Mouse (Mus musculus) hindbrain, postnatal 0 days (tissue): ENCODE results near the gene Ogfod2. TPM values are rescaled to one million over a fixed set of nuclear protein-coding genes. Genes with fewer than 3 reads are reported as not detected.

Experiments
- ATAC-seq: fragments of 200-750 bp; cut with Nextera tagmentation; 2 replicates; pipeline ENCODE4 v1.8.0; 2017; ENCODE audit warnings: mild to moderate bottlenecking, moderate TSS enrichment, moderate library complexity
- DNase-seq: peaks from one replicate; pipeline ENCODE4 v3.0.0-alpha.2; 2015; ENCODE audit warnings: low spot score
- H3K27ac ChIP-seq: fragments of 300-500 bp; sonication (generic); 2 replicates; pipeline ENCODE4 v1.5.1; 2014; ENCODE audit warnings: mild to moderate bottlenecking
- H3K27me3 ChIP-seq: fragments of 300-500 bp; sonication (generic); 2 replicates; pipeline ENCODE4 v1.6.1; 2014; ENCODE audit warnings: low read length, mixed read lengths; ENCODE audit not compliant: insufficient read depth
- H3K36me3 ChIP-seq: fragments of 300-500 bp; sonication (generic); 2 replicates; pipeline ENCODE4 v1.6.1; 2014; ENCODE audit warnings: low read length, mixed read lengths; ENCODE audit not compliant: insufficient read depth
- H3K4me1 ChIP-seq: fragments of 300-500 bp; sonication (generic); 2 replicates; pipeline ENCODE4 v1.6.1; 2014; ENCODE audit warnings: antibody characterized with exemption, low read length, mixed read lengths; ENCODE audit not compliant: insufficient read depth
- H3K4me2 ChIP-seq: fragments of 300-500 bp; sonication (generic); 2 replicates; pipeline ENCODE4 v1.6.1; 2014; ENCODE audit warnings: low read depth, mild to moderate bottlenecking, low read length, moderate library complexity, mixed read lengths
- H3K4me3 ChIP-seq: fragments of 300-500 bp; sonication (generic); 2 replicates; pipeline ENCODE4 v1.5.1; 2014; ENCODE audit warnings: low read length
- H3K9ac ChIP-seq: fragments of 300-500 bp; sonication (generic); replicated peaks from 2 replicates; pipeline ENCODE4 v1.6.1; 2014; ENCODE audit warnings: mild to moderate bottlenecking, low read length, moderate library complexity, mixed read lengths
- H3K9me3 ChIP-seq: fragments of 300-500 bp; sonication (generic); 2 replicates; pipeline ENCODE4 v1.6.1; 2016; ENCODE audit warnings: low read length, mixed read lengths
- CTCF ChIP-seq: IDR thresholded peaks from 2 replicates; pipeline ENCODE4 v1.5.1; 2016; ENCODE audit warnings: antibody characterized with exemption, control low read depth, low read depth
- WGBS: fragments of 180-500 bp; shearing (Covaris S2); extraction: QIAGEN DNeasy Blood & Tissue Kit; methylation state at CpG from one replicate; pipeline ENCODE4 v1.1.7; 2014; 5-methylcytosine and 5-hydroxymethylcytosine counted together
- polyA plus RNA-seq: library from polyadenylated mRNA; unstranded; fragments of >200 nt; fragmentation: Nextera tagmentation; extraction: Ambion mirVana; gene quantifications from 2 replicates; pipeline ENCODE4 v1.2.1, GENCODE M21; 2015
- total RNA-seq: library from RNA; depleted of rRNA; stranded (reverse); fragments of >200 nt; gene quantifications from 2 replicates; pipeline ENCODE4 v1.2.3, GENCODE M21; 2014; rRNA removed

The Ogfod2 gene
- total and polyA plus RNA-seq, 2 experiments from 2014 or later = 38.2 to 52.0 TPM

DNA sequence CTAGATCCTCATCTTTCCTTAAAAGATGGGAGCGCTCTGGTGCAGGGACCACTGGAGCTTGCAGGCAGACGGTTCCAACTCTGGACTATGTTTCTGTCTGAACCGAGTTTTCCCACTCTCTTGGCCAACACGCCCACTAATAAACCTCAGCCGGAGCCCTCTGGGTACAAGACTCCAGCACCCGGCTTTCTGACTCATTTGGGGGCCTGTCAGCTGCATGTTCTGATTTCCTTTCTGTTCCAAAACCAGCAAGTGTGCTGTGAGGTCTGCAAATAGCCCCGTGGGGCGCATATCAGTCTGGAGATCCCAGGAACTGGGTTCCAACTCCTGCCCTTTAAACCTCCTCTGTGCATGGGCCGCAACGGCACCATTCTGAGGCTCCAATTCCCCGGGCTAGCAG is 51.3 kb downstream of the Ogfod2 start:
- no peaks in the 10 kb centered on the region for H3K36me3 ChIP-seq
- H3K4me3 ChIP-seq = no peak overlapping the region
- ATAC-seq (no peak), DNase-seq (no peak)
- no peak overlapping the region for H3K4me2 ChIP-seq
- peaks cover 39% of the 10 kb centered on the region for H3K4me1 ChIP-seq
- no peak for TF ChIP-seq CTCF
- no peak overlapping the region for H3K27ac ChIP-seq
- no peaks in the 10 kb centered on the region for H3K27me3 ChIP-seq
- no peaks in the 10 kb centered on the region for H3K9me3 ChIP-seq
- WGBS = 73% methylated on average over 11 of the region's 11 CpGs
- H3K9ac ChIP-seq = no peak overlapping the region

Other genes with a start within 250 kb of the Ogfod2 start
- gene Hcar2, start 246.8 kb upstream of the Ogfod2 start, total RNA-seq = not detected in 2 replicates
- not detected in 2 replicates for gene Hcar2, start 246.8 kb upstream of the Ogfod2 start, polyA plus RNA-seq
- 0.83 and 1.4 TPM in 2 replicates for gene Hcar1, start 232.3 kb upstream of the Ogfod2 start, total RNA-seq
- 0.63 and 0.88 TPM in 2 replicates for gene Hcar1, start 232.3 kb upstream of the Ogfod2 start, polyA plus RNA-seq
- gene Denr, start 205.1 kb upstream of the Ogfod2 start, total RNA-seq = 12.7 and 16.7 TPM in 2 replicates
- 123 and 136 TPM in 2 replicates for gene Denr, start 205.1 kb upstream of the Ogfod2 start, polyA plus RNA-seq
- gene Gm43518, start 184.9 kb upstream of the Ogfod2 start, total RNA-seq = 0.37 TPM in 1 of 2 replicates, not detected in the other
- gene Gm43518, start 184.9 kb upstream of the Ogfod2 start, polyA plus RNA-seq = 2.2 and 3.2 TPM in 2 replicates
- 1.1 and 2.0 TPM in 2 replicates for gene Ccdc62, start 181.6 kb upstream of the Ogfod2 start, total RNA-seq
- 4.8 and 5.5 TPM in 2 replicates for gene Ccdc62, start 181.6 kb upstream of the Ogfod2 start, polyA plus RNA-seq
- gene Hip1r, start 138.7 kb upstream of the Ogfod2 start, total RNA-seq = 46.9 and 65.5 TPM in 2 replicates
- 32.6 and 33.9 TPM in 2 replicates for gene Hip1r, start 138.7 kb upstream of the Ogfod2 start, polyA plus RNA-seq
- 104 and 110 TPM in 2 replicates for gene Vps37b, start 80.0 kb upstream of the Ogfod2 start, total RNA-seq
- gene Vps37b, start 80.0 kb upstream of the Ogfod2 start, polyA plus RNA-seq = 94.0 and 95.1 TPM in 2 replicates
- gene Abcb9, start 16.5 kb upstream of the Ogfod2 start, total RNA-seq = 69.3 and 71.2 TPM in 2 replicates
- 30.8 and 34.5 TPM in 2 replicates for gene Abcb9, start 16.5 kb upstream of the Ogfod2 start, polyA plus RNA-seq
- gene Arl6ip4, start 3.8 kb downstream of the Ogfod2 start, total RNA-seq = 32.5 and 45.2 TPM in 2 replicates
- gene Arl6ip4, start 3.8 kb downstream of the Ogfod2 start, polyA plus RNA-seq = 115 and 121 TPM in 2 replicates
- 43.9 and 44.1 TPM in 2 replicates for gene Pitpnm2, start 137.5 kb downstream of the Ogfod2 start, total RNA-seq
- gene Pitpnm2, start 137.5 kb downstream of the Ogfod2 start, polyA plus RNA-seq = 7.6 TPM in 2 replicates
- 13.4 and 20.7 TPM in 2 replicates for gene Mphosph9, start 215.7 kb downstream of the Ogfod2 start, total RNA-seq
- 9.2 and 11.1 TPM in 2 replicates for gene Mphosph9, start 215.7 kb downstream of the Ogfod2 start, polyA plus RNA-seq
- 8.1 and 12.0 TPM in 2 replicates for gene 2810006K23Rik, start 215.8 kb downstream of the Ogfod2 start, total RNA-seq
- gene 2810006K23Rik, start 215.8 kb downstream of the Ogfod2 start, polyA plus RNA-seq = 9.7 and 11.3 TPM in 2 replicates